Mouse (Mus musculus): ENCODE data around the gene Naa25.

DNA sequence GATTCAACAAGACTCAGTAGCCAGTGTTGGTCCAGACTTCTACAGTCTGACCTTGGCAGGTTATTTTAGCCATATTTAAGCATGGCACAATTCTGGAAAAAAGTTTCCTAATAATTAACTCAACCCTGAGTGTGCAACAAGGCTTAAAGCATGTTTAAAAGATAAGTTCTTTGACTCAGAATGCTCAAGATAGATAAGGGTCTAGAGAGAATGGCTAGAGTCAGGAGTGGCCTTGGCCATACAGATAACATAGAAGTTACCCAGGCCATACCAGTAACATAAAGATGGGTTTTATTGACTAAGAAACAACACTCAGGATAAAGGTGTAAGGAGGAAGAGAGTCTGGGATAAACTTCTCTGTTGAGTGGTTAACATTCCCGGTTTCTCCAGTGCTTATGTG is 78.3 kb downstream of the Naa25 start:
- no peak for TF ChIP-seq CTCF (IDR thresholded peaks at IDR 0.05; ENCODE audit: control insufficient read depth, insufficient read depth, insufficient replicate concordance, low read depth, low read length)
- no peak for TF ChIP-seq POLR2A (IDR thresholded peaks at IDR 0.05; ENCODE audit: control insufficient read depth, low read depth, low read length)

All from testis, adult 2 months (tissue).